Mouse (Mus musculus) midbrain, embryonic 11.5 days (tissue): ENCODE results near the gene Sipa1l3. TPM values are rescaled to one million over a fixed set of nuclear protein-coding genes. Genes with fewer than 3 reads are reported as not detected.

Experiments
- ATAC-seq: fragments of 200-750 bp; cut with Nextera tagmentation; 2 replicates; pipeline ENCODE4 v1.8.0; 2017; ENCODE audit warnings: moderate TSS enrichment, moderate library complexity; ENCODE audit not compliant: low FRiP score
- DNase-seq: peaks from one replicate; pipeline ENCODE4 v3.0.0; 2015; ENCODE audit warnings: low spot score; ENCODE audit errors: missing footprints
- H3K27ac ChIP-seq: fragments of 300-500 bp; sonication (generic); 2 replicates; pipeline ENCODE4 v1.5.1; 2014; ENCODE audit warnings: low read depth, low read length
- H3K27me3 ChIP-seq: fragments of 300-500 bp; sonication (generic); 2 replicates; pipeline ENCODE4 v1.6.1; 2014; ENCODE audit warnings: mild to moderate bottlenecking, low read length, moderate library complexity, mixed read lengths; ENCODE audit not compliant: control insufficient read depth, insufficient read depth
- H3K36me3 ChIP-seq: fragments of 300-500 bp; sonication (generic); 2 replicates; pipeline ENCODE4 v1.6.1; 2014; ENCODE audit warnings: mild to moderate bottlenecking, low read length, moderate library complexity, mixed read lengths; ENCODE audit not compliant: control insufficient read depth, insufficient read depth
- H3K4me1 ChIP-seq: fragments of 300-500 bp; sonication (generic); 2 replicates; pipeline ENCODE4 v1.6.1; 2014; ENCODE audit warnings: low read length; ENCODE audit not compliant: control insufficient read depth, insufficient read depth
- H3K4me2 ChIP-seq: fragments of 300-500 bp; sonication (generic); 2 replicates; pipeline ENCODE4 v1.6.1; 2014; ENCODE audit warnings: mild to moderate bottlenecking, moderate library complexity
- H3K4me3 ChIP-seq: fragments of 300-500 bp; sonication (generic); 2 replicates; pipeline ENCODE4 v1.5.1; 2014; ENCODE audit warnings: low read depth, low read length
- H3K9ac ChIP-seq: fragments of 300-500 bp; sonication (generic); 2 replicates; pipeline ENCODE4 v1.6.1; 2014; ENCODE audit warnings: low read length
- H3K9me3 ChIP-seq: fragments of 300-500 bp; sonication (generic); 2 replicates; pipeline ENCODE4 v1.6.1; 2016; ENCODE audit warnings: low read length; ENCODE audit not compliant: control insufficient read depth
- WGBS: fragments of 180-500 bp; shearing (Covaris S2); extraction: QIAGEN DNeasy Blood & Tissue Kit; methylation state at CpG from one replicate; pipeline ENCODE4 v1.1.7; 2014; 5-methylcytosine and 5-hydroxymethylcytosine counted together
- polyA plus RNA-seq: library from polyadenylated mRNA; unstranded; fragments of >200 nt; fragmentation: Nextera tagmentation; extraction: Ambion mirVana; gene quantifications from 2 replicates; pipeline ENCODE4 v1.2.1, GENCODE M21; 2014

The Sipa1l3 gene
- polyA plus RNA-seq, 1 experiment from 2014 or later: 7.8 TPM

DNA sequence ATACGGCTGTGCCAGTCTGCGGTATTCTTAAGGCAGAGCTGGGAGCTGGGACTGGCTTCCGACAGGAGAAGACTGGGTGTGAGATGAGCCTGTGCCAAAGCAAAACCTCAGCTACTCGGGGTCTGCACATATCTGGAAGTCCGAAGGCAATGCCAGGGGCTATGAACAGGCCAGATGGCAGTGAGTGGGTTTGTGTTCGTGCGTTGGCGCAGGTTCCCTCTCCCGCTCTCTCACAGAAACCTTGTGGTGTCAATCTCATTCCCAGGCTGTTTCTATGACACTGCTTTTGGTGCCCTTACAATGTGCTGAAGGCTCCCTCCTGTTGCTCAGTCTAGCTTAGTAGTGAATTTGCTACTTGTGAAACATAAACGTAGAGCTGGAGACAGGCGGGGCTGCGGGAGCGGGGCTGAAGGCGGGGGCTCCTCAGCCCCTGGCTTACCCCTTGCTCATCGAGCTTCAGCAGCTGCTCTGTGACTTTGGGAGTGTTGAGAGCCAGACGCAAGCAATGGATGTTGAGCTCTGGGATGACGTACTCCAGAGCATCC lies 130.8 kb downstream of the Sipa1l3 start:
- no peak for ATAC-seq
- Histone ChIP-seq H3K9ac (no peak overlapping the region), H3K9me3 (no peaks in the 10 kb centered on the region), H3K4me1 (no peaks in the 10 kb centered on the region), H3K27me3 (no peaks in the 10 kb centered on the region), H3K4me2 (no peak overlapping the region), H3K36me3 (no peaks in the 10 kb centered on the region; the same call in 1 of the 2 replicates), H3K27ac (no peak overlapping the region; the same call in 1 of the 2 replicates), H3K4me3 (no peak overlapping the region)
- no peak for DNase-seq
- WGBS: 90% methylated on average over 17 of the region's 17 CpGs

DNA sequence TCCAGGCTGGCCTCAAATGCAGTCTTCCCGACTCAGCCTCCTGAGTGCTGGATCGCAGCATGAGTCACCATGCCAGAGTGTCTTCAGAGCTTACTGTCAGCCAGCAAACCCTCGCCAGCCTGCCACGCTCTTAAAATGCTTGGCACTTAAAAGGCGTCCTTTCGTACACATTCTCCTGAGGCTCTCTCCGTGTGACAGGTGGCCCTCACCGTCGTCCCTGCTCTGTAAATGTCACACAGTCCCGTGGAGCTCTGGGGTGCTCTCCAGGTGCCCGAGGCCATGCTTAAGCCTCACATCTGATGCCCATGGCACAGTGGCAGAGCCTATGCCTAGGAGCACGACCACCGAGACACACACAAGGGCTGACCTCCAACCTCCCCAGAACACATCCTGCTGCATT lies 132.1 kb downstream of the Sipa1l3 start:
- Histone ChIP-seq H3K27me3 (no peaks in the 10 kb centered on the region), H3K36me3 (no peaks in the 10 kb centered on the region; the same call in 1 of the 2 replicates), H3K9me3 (no peaks in the 10 kb centered on the region), H3K4me2 (no peak overlapping the region), H3K9ac (no peak overlapping the region), H3K4me1 (no peaks in the 10 kb centered on the region), H3K4me3 (no peak overlapping the region), H3K27ac (no peak overlapping the region)
- DNase-seq: no peak
- ATAC-seq: no peak
- 95% methylated on average over 13 of the region's 13 CpGs for WGBS

DNA sequence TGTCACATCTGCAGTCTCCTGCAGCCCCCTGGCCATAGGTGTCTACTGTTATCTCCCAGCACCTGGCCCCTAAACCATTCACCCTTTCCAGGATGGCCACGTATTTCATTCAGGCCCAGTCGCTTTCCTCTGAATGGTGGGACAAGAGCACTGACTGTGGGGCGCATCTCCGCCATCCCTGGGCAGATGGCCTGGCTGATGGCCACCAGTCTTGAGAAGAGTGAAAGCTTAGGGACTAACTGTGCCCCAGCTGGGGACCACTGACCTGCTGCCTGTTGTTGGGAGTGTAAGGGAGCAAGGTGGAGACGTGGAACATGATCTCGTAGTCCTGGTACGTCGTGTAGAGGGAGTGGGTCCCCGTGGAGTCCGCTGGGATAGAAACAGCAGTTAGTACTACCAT lies 132.7 kb downstream of the Sipa1l3 start:
- Histone ChIP-seq H3K9ac (0 out of 2 replicates have a peak overlapping the region, but pooled peaks have one; percentile 16), H3K9me3 (no peaks in the 10 kb centered on the region), H3K4me2 (no peak overlapping the region), H3K27me3 (no peaks in the 10 kb centered on the region), H3K4me1 (no peaks in the 10 kb centered on the region), H3K36me3 (no peaks in the 10 kb centered on the region; the same call in 1 of the 2 replicates), H3K4me3 (no peak overlapping the region), H3K27ac (no peak overlapping the region)
- DNase-seq (no peak), ATAC-seq (no peak)
- 92% methylated on average over 10 of the region's 10 CpGs for WGBS

DNA sequence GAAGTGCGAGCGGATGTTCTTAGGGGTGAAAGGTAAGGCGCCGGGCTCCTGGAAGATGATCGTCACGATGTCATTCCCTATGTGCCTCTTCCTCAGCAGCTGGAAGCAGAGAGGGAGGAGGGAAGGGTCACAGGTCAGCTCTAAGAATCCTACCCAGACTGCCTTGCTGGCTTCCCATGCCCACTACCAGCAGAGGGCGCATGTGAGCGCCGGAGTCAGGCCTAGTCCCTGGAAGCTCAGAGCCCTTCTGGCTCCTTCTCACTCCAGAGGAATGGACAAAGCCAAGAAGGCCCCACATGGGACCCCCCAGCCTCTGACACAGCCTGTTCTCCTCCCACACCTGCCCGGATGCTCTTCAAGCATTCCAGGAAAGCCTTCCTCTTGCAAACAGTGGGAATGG lies 135.2 kb downstream of the Sipa1l3 start:
- Histone ChIP-seq H3K9ac (no peak overlapping the region), H3K36me3 (no peaks in the 10 kb centered on the region; the same call in 1 of the 2 replicates), H3K9me3 (no peaks in the 10 kb centered on the region), H3K4me1 (no peaks in the 10 kb centered on the region), H3K27me3 (no peaks in the 10 kb centered on the region), H3K27ac (no peak overlapping the region), H3K4me2 (no peak overlapping the region), H3K4me3 (no peak overlapping the region)
- DNase-seq (peak; percentile 99), ATAC-seq (peak; percentile 80)
- 30% methylated on average over 10 of the region's 10 CpGs for WGBS

DNA sequence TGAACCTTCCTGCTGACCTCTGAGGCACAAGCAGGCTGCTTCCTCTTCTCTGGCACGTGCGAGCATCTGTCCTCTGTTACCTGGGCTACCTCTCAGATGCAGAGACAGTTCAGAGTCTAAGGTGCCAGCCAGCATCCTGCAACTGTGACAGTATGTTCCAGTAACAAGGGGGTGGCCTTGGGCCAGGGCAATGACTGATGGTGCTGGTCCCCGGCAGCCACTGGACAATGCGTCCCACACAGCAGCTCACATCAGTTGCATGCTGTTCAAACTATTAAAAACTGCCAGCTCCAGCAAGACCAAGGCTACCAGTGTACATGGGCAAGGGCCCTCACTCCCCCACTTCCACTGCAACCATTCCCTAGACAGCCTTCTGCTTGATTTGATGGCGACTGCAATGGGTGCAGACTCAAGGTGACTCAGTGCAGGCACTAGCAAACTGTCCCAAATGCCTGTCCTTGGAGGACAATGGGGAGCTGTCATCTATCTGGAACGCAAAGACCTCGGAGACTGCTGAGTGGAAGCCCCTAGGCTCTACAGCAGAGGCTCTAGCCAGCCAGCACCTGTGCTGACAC lies 136.9 kb downstream of the Sipa1l3 start:
- ATAC-seq: no peak
- 96% methylated on average over 7 of the region's 7 CpGs for WGBS
- H3K27me3 ChIP-seq: no peaks in the 10 kb centered on the region
- H3K36me3 ChIP-seq: no peaks in the 10 kb centered on the region; the same call in 1 of the 2 replicates
- H3K4me3 ChIP-seq: no peak overlapping the region
- H3K9me3 ChIP-seq: no peaks in the 10 kb centered on the region
- no peak overlapping the region for H3K27ac ChIP-seq
- peak; percentile 65 for DNase-seq
- no peak overlapping the region for H3K4me2 ChIP-seq
- no peak overlapping the region for H3K9ac ChIP-seq
- no peaks in the 10 kb centered on the region for H3K4me1 ChIP-seq

DNA sequence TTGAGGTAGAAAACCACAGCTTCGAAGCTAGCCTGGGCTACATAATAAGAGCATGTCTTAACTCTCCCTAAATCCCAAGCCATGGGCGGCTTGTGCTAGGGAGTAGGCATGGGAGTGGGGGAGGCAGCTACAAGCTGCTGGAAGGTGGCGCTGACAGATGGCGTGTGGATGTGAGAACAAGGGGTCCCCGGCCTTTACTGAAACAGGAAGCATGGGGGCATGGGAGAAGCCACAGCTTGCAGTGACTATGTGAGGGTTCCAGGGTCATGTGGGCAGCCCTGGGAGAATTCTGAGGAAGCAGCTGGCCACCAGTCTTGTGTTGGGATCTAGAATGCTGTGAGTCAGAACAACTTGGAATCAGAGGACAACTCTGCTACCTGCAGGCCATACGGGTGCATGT lies 144.4 kb downstream of the Sipa1l3 start:
- H3K4me3 ChIP-seq: no peak overlapping the region
- no peak overlapping the region for H3K9ac ChIP-seq
- ATAC-seq: no peak
- H3K27me3 ChIP-seq: no peaks in the 10 kb centered on the region
- no peak for DNase-seq
- no peaks in the 10 kb centered on the region for H3K4me1 ChIP-seq
- no peak overlapping the region for H3K4me2 ChIP-seq
- no peak overlapping the region for H3K27ac ChIP-seq
- WGBS: 90% methylated on average over 6 of the region's 6 CpGs
- no peaks in the 10 kb centered on the region for H3K9me3 ChIP-seq
- H3K36me3 ChIP-seq: no peaks in the 10 kb centered on the region; the same call in 1 of the 2 replicates

DNA sequence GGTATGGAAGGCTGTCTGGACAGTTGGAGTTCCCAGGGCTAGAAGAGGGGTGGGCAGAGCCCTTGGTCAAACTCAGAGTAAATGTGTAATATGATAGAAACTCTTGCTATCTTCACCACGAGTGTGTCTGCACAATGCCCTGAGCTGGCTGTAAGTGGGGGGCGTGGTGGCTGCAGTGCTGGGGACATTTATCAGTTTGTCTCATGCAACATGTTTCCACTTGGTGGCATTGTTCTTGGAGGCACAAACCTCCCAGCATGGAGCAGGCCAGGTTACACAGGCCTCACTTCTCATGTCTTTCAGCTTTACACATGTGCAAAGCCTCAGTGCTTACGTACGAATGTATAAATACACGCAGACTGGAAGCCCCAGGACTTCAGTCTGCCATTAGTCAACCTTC lies 146.3 kb downstream of the Sipa1l3 start:
- ATAC-seq (no peak), DNase-seq (no peak)
- no peaks in the 10 kb centered on the region for H3K36me3 ChIP-seq

DNA sequence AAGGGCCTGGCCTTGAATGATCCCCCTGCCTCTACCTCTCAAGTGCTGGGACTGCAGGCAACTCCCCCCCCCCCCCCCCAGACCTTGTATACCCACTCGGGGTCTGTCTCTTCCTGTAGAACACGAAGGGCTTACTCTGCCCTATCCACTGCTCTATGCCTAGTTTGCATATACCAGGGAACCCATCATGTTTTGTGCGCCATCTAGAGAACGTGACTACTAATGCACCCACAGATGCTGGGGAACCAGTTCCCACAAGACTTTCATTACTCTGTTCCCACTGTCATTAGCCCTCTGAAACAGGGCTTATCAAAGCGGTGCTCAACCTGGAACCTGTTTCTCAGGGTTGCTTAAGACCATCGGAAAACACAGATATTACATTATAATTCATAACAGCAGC lies 148.4 kb downstream of the Sipa1l3 start:
- Histone ChIP-seq H3K4me3 (no peak overlapping the region), H3K27me3 (no peaks in the 10 kb centered on the region), H3K9me3 (no peaks in the 10 kb centered on the region), H3K36me3 (no peaks in the 10 kb centered on the region; the same call in 1 of the 2 replicates), H3K9ac (no peak overlapping the region), H3K4me2 (no peak overlapping the region), H3K4me1 (no peaks in the 10 kb centered on the region), H3K27ac (no peak overlapping the region)
- 52% methylated on average over 6 of the region's 6 CpGs for WGBS
- DNase-seq (no peak), ATAC-seq (0 out of 2 replicates have a peak, but pooled peaks have one; percentile 33)

More for the DNA sequence above, 146.3 kb downstream of the Sipa1l3 start:
- Histone ChIP-seq H3K9me3 (no peaks in the 10 kb centered on the region), H3K4me1 (no peaks in the 10 kb centered on the region), H3K27ac (no peak overlapping the region), H3K9ac (no peak overlapping the region), H3K27me3 (no peaks in the 10 kb centered on the region), H3K4me2 (no peak overlapping the region), H3K4me3 (no peak overlapping the region)
- 87% methylated on average over 5 of the region's 5 CpGs for WGBS

DNA sequence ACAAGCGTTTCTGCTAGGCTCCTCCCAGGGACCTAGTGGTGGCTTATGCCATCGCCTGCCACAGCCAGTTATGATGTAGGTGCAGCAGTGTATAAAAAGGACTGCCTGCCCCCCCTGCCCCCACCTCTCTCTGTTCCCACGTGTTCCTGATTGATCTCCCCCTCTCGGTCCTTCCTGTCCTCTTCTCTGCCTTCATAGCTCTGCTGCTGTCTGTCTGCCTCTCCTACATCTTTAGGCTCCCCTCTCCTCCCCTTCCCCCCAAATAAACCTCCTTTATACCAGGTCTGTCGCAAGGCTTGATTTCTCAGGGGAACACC lies 150.5 kb downstream of the Sipa1l3 start:
- WGBS: 57% methylated on average over 5 of the region's 5 CpGs
- Histone ChIP-seq H3K36me3 (peaks cover 3% of the 10 kb centered on the region), H3K27me3 (no peaks in the 10 kb centered on the region), H3K4me1 (no peaks in the 10 kb centered on the region), H3K9ac (no peak overlapping the region; the same call in 1 of the 2 replicates), H3K27ac (no peak overlapping the region), H3K4me3 (no peak overlapping the region), H3K9me3 (no peaks in the 10 kb centered on the region), H3K4me2 (no peak overlapping the region)
- DNase-seq: peak; percentile 23
- no peak for ATAC-seq
